Mouse (Mus musculus) thymus, postnatal 4 days (tissue): ENCODE measurements around the gene D430041D05Rik.
"Not testable (repeated sequence)": the region's sequence is repeated elsewhere in the genome, so short reads cannot be mapped to it uniquely, and the experiment has no call there.

Source experiments
- DNase-seq: peaks from one replicate; pipeline ENCODE4 v3.0.0; 2021

The D430041D05Rik gene

GRCm38 (mm10) chr2:104145983-104146382 lies 264.8 kb downstream of the D430041D05Rik start:
- DNase-seq: peak; percentile 60

- no peak for DNase-seq
These were observed 266.8 kb downstream of the D430041D05Rik start for GRCm38 (mm10) chr2:104144004-104144403.

- DNase-seq: no peak
These were observed 268.7 kb downstream of the D430041D05Rik start for GRCm38 (mm10) chr2:104142140-104142539.

GRCm38 (mm10) chr2:104135920-104136319 lies 274.9 kb downstream of the D430041D05Rik start:
- no peak for DNase-seq

GRCm38 (mm10) chr2:104134150-104135056 lies 276.4 kb downstream of the D430041D05Rik start:
- peak; percentile 65 for DNase-seq

GRCm38 (mm10) chr2:104133042-104133810 lies 277.6 kb downstream of the D430041D05Rik start:
- no peak for DNase-seq

- DNase-seq: no peak
These were observed 278.4 kb downstream of the D430041D05Rik start for GRCm38 (mm10) chr2:104132266-104132859.

- peak; percentile 86 for DNase-seq
These were observed 279.8 kb downstream of the D430041D05Rik start for GRCm38 (mm10) chr2:104130969-104131368.

- DNase-seq: no peak
These were observed 280.6 kb downstream of the D430041D05Rik start for GRCm38 (mm10) chr2:104130165-104130564.

- DNase-seq: no peak
These were observed 281.8 kb downstream of the D430041D05Rik start for GRCm38 (mm10) chr2:104128803-104129531.

- no peak for DNase-seq
These were observed 286.7 kb downstream of the D430041D05Rik start for GRCm38 (mm10) chr2:104124071-104124470.

GRCm38 (mm10) chr2:104123540-104123939 lies 287.3 kb downstream of the D430041D05Rik start:
- DNase-seq: no peak

- DNase-seq: peak; percentile 90
These were observed 288.1 kb downstream of the D430041D05Rik start, which contains the start of gene A930018P22Rik for GRCm38 (mm10) chr2:104122505-104123378. TSS of gene A930018P22Rik (plus strand) at chr2:104122769.

- DNase-seq: no peak
These were observed 288.9 kb downstream of the D430041D05Rik start for GRCm38 (mm10) chr2:104121681-104122504.

GRCm38 (mm10) chr2:104120312-104120711 lies 290.5 kb downstream of the D430041D05Rik start:
- DNase-seq: no peak

- no peak for DNase-seq
These were observed 291.7 kb downstream of the D430041D05Rik start for GRCm38 (mm10) chr2:104119097-104119496.

GRCm38 (mm10) chr2:104117173-104117572 lies 293.6 kb downstream of the D430041D05Rik start:
- not testable (repeated sequence) for DNase-seq

- no peak for DNase-seq
These were observed 295.9 kb downstream of the D430041D05Rik start for GRCm38 (mm10) chr2:104114898-104115297.

- not testable (repeated sequence) for DNase-seq
These were observed 297.2 kb downstream of the D430041D05Rik start for GRCm38 (mm10) chr2:104113563-104113962.

- DNase-seq: not testable (repeated sequence)
These were observed 299.5 kb downstream of the D430041D05Rik start for GRCm38 (mm10) chr2:104111170-104111797.
